ENCODE assay signal across 15 mouse cellular contexts in genomic region chr1:168175586-168175985, GRCm38 (mm10).
A peak's percentile ranks its signal among the peaks of the same experiment; 100 is the strongest.
DNase-seq lines count a peak whose midpoint lies in the region.
"Had no signal": no experiment of that assay in that cellular context is flagged by ENCODE, and none has a peak within 500 bp of the region (broad histone marks: within the 10 kb centered on the region; RNA-seq: fewer than 3 reads in every experiment).

No protein-coding gene starts in this region.

- peak; percentile 82 for DNase-seq in heart, adult 11 months
- no peak for DNase-seq in heart, postnatal 14 days
- peak; percentile 10 for DNase-seq in gastrocnemius, postnatal 10 days
- DNase-seq in gastrocnemius, postnatal 25 days, result peak; percentile 20
- no peak for DNase-seq in liver
- no peak for DNase-seq in thymus, postnatal 36 days
- DNase-seq: adrenal gland, adult 2 months; adrenal gland, postnatal 14 days; cerebellum, adult 11 months; cerebellum, adult 2 months; cerebellum, adult 9-11 months; cerebellum, postnatal 36 days; forebrain, postnatal 0 days; kidney, adult 11 months; kidney, adult 8-10 months had no signal

- intact Hi-C loops in heart, postnatal 14 days (cut with DNase I), result no loop called here

Comparison
In these comparisons a context has a peak if more than half of its experiments do, and no peak if none do; other contexts are left out.
1. DNase-seq: peak in heart, adult 11 months (single experiment), gastrocnemius, postnatal 10 days (single experiment) and gastrocnemius, postnatal 25 days (single experiment); none in heart, postnatal 14 days (0 of 2), liver (single experiment) and thymus, postnatal 36 days (0 of 2).